Mouse (Mus musculus) retina, postnatal 7 days (tissue): ENCODE measurements around the gene Ptprm.
A peak's percentile ranks its signal among the peaks of the same experiment; 100 is the strongest.

Source experiments
- DNase-seq: peaks from one replicate; pipeline ENCODE4 v3.0.0-alpha.2; 2012; ENCODE audit warnings: low read depth, low spot score

Ptprm gene

GRCm38 (mm10) chr17:67073580-67073979, 280.7 kb downstream of the Ptprm start:
- DNase-seq, result no peak

GRCm38 (mm10) chr17:67073139-67073538, 281.1 kb downstream of the Ptprm start:
- DNase-seq, result no peak

- no peak for DNase-seq
Measured at GRCm38 (mm10) chr17:67071231-67072009, 282.8 kb downstream of the Ptprm start.

DNA sequence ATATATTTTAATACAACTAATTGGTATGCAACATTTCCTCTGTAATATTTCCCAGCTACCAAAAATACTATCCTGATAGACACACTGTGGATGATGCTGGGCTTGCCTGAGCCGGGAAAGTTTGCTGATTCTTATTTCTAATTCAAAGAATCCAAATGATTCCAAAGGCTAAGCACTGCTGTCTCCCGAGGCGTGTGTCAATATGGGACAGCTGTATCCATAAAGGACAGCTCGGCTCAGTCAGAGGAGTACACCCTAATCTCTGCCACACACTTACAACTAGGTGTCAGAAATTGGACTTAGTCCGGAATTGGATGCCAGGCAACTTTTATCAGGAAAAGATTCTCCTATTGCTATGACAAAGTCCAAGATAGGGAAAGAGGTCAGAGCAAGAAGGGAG, 290.6 kb downstream of the Ptprm start:
- DNase-seq, result no peak

DNA sequence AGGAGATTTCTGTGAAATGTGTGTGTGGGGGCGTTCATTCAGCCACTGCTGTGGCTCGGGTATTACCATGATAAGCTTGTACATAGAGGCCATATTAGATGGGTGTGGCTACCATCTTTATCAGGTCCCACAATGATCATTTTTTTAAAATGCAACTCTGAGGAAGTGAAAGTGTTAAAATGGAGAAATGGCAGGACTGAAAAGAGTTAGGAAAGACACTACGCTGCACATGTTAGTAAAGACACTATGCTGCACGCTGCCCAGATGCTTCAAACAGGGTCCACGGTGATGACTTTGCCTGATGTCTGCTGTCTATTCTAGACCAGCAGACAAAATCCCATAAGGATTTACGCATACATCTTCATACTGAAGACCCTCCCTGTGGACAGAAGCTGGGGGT, 298.6 kb downstream of the Ptprm start:
- DNase-seq, result no peak

DNA sequence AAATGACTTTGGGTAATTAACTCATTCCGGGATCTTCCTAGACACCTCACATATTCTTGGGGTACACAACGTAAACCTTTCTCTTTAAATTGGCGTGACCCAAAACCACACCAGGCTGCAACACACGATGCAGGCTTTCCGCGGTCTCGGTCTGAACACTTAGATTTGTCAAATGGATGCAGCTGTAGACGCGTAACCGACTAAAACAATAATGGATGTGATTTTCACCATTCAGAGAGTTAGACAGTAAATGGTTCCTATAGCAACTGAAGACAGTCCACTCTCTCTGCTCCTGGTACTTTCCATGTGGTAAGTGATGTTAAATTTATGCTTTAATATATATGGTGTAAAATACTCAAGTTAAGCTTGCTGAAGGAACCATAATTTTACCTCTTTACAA, 300.1 kb downstream of the Ptprm start:
- DNase-seq, result no peak

GRCm38 (mm10) chr17:67052624-67053314, 301.5 kb downstream of the Ptprm start:
- DNase-seq, result no peak

DNA sequence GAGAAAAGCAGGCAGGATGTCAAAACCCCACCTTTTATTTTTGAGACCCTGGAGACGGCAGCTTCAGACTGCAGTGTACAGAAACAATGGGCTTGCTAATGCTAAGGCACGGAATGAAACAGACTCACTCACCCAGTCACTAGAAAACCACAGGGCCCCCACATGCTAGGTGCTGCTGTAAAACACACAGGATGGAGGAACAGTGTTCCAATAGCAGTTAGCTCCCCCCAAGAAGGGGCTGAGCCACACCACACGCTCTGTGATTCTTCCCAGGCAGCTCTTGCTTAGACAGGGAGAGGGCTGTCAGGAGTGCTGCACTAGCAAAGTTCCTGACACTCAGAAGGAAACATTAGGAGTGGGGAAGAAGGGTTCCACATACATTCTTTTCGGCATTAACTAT, 306.6 kb downstream of the Ptprm start:
- no peak for DNase-seq

GRCm38 (mm10) chr17:67038558-67038957, 315.7 kb downstream of the Ptprm start:
- no peak for DNase-seq

GRCm38 (mm10) chr17:67033547-67033946, 320.7 kb downstream of the Ptprm start:
- no peak for DNase-seq

GRCm38 (mm10) chr17:67032021-67032420, 322.2 kb downstream of the Ptprm start:
- DNase-seq, result no peak

DNA sequence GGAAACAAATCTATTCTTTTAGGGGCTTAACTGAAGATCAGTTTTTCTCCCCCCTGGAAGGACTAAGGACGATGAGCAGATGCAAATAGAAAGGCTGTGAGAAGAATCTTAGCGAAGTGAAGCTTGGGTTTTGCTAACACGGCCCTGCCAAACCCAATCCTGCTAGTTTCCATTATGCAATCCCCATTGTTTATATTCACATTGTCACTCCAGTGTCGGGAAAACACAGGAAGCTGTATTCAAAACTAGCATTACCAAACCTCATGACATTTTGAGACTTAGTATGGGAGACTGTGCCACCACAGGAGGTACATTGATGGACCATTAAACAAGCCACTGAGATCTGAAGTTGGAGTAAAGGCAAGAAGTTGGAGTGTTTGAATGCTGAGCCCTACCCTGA, 322.9 kb downstream of the Ptprm start:
- no peak for DNase-seq

- no peak for DNase-seq
Measured at GRCm38 (mm10) chr17:67027274-67027673, 327.0 kb downstream of the Ptprm start.

DNA sequence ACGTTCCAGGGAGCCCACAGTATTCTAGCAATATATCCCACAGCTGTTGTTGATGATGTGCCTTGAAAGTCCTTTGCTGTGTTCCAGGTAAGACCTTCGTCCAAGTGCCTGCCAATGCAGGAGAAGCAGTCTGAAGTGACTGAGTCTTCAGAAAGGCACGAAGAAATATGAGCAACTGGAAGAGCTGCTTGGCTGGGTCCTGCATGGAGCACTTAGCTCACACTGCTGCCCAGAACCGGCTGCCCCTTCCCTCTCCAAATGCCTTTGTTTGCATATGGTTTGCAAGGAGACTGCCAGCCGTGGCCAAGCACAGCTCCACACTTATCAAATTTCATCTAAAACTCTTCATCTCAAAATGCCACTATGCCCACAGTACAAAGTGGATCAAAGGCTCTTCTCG, 337.8 kb downstream of the Ptprm start:
- no peak for DNase-seq

DNA sequence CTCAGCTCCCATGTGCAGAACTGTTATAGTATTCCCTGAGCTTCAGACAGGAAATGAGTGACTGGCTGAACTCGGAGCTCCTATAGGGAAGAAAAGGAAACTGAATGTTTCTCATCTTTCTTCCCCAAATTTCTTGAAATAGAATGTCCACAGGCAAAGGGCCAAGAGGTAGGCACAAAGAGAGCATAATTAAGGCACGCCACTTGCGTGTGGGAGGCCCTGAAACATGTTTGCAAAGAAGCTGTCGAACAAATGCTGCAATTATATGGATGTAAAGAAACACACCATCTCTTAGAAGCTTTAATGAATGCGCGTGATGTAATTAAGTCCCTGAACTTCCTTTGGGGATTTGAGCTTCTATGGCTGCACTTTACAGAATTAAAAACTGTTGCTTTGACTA, 341.0 kb downstream of the Ptprm start:
- no peak for DNase-seq

GRCm38 (mm10) chr17:67011836-67012583, 342.2 kb downstream of the Ptprm start:
- DNase-seq, result no peak

- no peak for DNase-seq
Measured at GRCm38 (mm10) chr17:67010136-67010535, 344.1 kb downstream of the Ptprm start.

DNA sequence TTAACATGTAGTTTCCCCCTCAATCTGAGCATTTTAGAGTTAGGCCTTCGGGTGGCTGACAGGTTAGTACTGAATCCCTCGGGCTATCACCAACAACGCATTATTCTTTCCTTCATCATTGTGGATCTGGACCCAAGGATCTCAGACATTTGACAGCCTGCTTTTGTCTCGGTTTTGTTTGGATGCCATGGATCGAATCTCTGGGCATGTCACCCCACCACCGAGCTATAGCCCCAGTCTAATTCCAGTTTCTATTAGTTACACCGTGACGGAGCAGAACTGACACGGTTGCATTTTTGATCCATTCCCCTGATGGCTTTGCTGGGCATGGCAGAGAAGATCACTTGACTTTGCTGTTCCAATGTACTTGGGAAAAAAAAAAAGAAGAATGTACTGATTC, 346.1 kb downstream of the Ptprm start:
- no peak for DNase-seq

DNA sequence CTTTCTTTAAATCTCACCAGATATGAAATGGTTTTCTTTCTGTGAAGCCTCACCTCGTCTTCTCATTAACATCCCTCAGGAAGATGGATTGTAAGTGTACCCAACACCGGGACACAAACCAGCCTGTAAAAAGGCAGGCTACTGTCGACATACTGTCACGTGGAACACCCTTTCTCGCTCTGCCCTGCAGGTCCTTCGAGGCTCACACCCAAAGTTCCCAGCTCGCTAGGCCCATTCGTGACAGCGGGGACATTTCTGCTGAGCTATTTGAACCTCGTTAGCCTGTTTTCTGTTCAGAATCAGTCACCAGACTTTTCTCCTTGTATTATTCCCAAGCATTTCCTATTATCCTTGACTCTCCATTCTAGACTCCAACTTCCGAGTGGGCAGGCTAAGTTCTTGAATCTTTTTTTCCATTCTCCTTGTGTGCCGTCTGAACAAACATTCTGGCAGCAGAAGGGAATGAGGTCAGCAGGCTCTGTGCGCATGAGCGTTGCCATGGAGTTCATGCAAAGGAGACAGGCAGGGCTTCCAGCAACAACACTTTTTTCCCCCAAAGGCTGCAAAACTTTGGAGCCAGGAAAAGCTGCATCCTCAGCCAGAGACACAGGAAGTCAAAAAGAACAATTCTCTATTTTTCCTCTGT, 347.4 kb downstream of the Ptprm start:
- peak; percentile 31 for DNase-seq

DNA sequence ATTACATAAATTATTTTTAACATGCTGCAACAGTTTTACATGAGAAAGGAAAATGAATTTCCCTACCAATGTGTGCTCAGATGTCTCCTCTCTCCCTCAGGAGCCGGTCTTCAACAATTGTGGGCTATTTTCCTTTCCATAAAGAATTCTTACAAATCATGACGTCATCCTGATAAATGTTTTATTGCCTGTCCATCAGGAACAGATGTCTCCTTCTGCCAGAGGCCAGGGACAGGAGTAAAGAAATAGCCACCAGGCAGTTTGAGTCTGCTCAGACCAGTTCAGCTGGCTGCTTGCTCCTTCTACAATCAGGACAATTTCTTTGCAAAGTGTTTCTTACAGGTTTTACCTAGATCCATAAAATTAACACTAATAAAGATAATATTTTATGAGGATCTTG, 357.4 kb downstream of the Ptprm start:
- DNase-seq, result no peak

DNA sequence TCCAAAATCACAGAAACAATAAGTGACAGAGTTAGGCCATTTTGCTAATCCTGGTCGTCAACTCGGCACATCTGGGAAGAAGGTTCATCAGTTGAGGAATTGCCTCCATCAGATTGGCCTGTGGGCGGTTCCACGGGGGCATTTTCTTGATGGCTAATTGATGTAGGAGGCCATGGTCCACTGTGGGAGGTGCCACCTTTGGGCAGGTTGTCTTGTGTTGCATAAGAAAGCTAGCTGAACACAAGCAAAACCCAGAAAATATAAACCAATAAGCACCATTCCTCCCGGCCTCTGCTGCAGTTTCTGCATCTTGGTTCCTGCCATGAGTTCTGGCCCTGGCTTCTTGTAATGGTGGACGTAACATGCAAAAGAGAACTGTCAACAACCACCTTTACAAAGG, 358.2 kb downstream of the Ptprm start:
- DNase-seq, result no peak

GRCm38 (mm10) chr17:66991815-66992214, 362.4 kb downstream of the Ptprm start:
- DNase-seq, result no peak
